Mouse (Mus musculus): ENCODE measurements around the gene Fam227a.

The Fam227a gene

DNA sequence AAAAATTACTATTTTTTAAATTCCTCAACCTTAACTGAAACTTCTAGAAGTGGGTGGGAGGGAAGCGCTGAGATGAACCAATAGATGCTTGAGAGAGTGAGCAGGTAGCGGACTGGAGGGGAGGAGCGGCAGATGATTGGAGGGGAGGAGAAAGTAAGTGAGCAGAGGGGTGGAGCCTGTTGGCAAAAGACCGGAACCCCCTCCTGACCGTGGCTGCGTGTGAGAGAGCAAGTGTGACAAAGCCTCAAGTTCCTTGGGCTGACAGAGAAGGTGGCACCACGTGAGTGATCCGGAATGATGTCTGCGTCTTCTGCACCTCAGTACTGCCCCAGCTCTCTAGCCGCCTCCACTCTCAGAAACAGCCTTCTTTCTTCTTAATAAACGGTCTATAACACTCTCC is 41.6 kb downstream of the Fam227a start:
- DNase-seq (ENCODE audit: inconsistent ontology term): no peak

DNA sequence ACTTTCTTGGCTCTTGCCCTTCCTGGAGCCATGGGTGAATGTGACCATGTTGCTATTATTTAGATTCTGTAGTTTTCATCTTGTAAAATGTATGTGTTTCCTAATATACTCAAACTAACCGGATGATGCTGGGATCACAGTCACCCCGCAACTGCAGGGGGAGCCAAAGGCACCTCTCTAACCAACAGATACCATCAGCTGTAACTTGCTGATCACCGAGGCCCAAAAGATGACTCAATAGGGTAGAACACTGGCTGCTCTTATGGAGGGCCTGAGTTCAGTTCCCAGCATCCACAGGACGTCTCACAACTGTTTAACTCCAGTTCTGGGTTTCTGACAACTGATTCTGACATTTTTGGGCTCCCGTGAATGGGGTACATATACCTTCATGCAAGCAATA is 42.0 kb downstream of the Fam227a start:
- DNase-seq (ENCODE audit: inconsistent ontology term): no peak

DNA sequence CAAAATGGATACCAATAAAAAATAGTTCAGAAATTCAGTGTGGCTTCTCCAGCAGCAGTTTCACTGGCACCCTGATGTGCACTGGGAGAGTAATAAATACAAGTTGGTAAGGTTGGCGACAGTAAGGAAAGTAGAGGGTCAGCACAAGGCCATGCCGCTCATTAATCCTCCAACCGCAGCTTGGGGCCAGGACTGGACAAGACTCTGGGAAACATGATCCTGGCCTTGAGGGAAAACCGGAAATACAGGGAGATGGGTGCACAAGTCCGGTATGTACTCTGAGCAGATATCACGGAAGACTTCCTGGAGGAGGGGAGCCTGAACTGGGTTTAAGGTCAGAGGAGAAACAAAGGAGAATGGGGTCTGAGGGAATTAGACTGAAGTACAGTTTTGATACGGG is 43.3 kb downstream of the Fam227a start:
- no peak for DNase-seq (ENCODE audit: inconsistent ontology term)

DNA sequence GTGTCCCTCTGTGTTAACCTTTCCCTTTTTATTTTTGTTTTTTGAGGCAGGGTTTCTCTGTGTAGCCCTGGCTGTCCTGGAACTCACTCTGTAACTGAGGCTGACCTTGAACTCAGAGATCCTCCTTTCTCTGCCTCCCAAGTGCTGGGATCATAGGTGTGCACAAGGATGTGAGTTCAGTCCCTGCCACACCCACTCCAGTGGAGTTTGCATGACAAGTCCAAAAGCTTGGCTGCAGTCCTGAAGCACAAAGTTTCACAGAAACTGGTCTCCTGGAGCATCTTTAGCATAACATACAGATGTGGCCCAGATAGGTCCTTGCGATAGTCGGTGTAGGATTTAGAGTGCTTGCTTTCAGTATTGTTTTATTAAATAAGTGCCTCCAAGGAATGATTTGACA is 49.5 kb downstream of the Fam227a start:
- no peak for DNase-seq (ENCODE audit: inconsistent ontology term)

DNA sequence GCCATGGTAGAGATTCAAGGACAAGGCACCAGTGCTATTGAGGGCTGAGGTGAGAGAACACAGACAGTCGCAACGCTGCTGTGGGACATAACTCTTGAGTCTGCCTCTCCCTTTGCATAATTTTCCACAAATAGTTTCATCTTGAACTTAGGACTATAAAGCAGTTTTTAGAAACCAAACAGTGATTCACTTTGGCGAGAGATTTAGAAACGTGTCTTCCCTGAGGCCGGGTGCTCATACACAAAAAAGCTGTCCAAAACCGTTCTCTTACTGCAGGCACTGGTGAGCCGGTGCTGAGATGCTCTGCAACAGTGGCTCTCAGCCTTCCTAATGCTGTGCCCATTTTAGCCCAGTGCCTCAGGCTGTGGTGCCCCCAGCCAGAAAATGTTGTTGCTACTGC is 50.5 kb downstream of the Fam227a start:
- DNase-seq (ENCODE audit: inconsistent ontology term): no peak

DNA sequence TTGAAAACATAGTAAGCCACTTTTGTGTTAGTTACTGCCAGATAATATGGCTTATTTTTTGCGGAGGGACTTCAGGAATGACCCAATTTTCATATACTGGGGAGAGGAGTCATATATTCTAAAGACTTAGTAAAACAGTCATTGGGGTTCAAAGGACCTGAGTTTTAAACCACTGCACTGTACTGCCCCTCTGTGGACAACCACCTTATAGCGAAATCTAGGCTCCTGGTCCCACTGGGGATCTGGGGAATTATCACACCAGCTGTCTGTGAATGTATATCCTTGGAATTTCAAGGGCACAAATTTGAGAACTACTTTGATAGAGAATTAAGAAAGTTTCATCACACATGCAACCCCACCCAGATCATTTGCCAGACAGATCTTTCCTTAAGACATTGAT is 51.0 kb downstream of the Fam227a start:
- peak; percentile 1 for DNase-seq (ENCODE audit: inconsistent ontology term)

DNA sequence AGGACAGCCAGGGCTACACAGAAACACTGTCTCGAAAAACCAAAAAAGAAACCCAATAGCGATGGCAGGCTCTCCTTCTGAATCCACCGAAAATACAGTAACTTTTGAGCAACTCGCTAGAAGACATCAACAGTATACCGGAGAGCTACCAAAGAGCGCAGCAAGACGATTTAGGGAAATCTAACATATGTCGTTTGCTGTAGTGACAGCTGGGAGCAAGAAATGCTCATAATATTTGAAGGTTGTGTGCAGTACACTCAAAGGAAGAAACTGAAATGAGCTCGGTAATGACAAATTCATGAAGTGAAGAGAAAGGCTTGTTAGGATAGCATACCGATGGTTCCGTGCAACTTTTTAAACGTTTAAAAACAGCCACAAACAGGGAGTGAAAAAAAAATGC is 52.6 kb downstream of the Fam227a start:
- DNase-seq (ENCODE audit: inconsistent ontology term): no peak

DNA sequence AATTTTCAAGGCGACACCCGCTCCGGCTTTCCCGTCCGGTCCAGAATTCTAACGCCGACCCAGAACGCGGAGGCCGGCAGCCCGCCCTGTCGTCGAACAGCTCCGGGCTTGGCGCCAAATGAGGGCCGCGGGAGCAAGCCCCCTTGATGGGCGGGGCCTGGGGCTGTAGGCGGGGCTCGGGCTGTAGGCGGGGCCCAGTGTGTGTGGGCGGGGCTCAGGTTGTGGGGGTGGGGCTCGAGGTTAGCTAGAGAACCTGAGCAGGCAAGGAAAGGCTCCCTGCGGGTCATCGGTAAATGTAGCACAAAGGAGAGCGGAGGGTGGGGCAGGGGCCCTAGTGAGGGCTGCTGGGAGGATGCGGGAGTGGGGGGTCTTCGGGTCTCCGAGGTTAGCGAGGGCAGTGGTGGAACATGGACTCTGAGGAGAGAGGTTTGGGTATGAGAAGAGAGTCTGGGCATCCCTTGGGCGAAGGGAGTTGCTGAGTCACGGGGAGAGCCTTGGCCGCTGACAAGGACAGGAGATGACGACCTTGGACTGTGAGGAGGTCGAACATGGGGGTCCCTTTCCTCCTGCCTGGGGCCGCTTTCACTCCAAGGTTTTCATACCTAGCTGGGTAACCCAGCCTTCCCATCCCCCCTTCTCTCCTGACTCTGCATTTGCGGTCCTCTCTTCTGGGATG is 53.6 kb downstream of the Fam227a start, which contains the start of gene Dmc1:
Gene Dmc1, minus strand, starts transcription at position 120 of the 676 bp plus-strand sequence.
- peak; percentile 40 for DNase-seq (ENCODE audit: inconsistent ontology term)

DNA sequence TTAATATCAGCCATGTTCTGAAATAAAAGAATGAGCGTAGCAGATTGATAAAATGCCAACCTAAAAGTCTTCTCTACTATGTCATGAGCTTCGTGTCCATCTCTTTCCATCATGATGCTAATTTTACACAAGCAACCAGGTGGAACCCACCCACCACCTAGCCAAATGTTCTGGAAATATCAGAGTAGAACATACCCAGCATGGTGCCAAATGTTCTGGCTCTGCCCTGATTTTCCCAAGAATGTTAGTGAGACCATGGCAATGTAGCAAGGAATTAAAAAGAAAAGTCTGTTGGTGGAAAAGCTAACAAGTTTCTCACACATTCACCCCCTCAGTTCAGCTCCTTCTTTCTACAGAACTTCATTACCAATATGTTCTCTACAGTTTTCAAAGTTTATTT is 58.6 kb downstream of the Fam227a start:
- no peak for DNase-seq (ENCODE audit: inconsistent ontology term)

DNA sequence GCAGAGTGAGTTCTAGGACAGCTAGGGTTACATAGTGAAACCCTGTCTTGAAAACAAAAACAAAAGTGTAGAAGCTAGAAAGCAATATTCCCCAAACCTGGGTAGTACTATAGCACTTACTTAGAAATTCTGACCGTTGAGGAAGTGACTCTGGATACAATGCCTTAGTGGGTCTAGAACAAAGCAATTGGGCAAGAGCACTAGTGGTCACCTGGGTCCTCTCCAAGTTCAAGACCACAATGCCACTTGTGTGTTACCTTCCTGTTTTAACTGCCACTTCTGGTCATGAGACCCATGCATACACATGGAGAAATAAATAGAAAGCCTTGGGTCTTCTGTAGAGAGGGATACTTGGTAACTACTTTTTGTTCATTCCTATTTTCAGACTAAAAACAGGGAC is 60.0 kb downstream of the Fam227a start:
- no peak for DNase-seq (ENCODE audit: inconsistent ontology term)

DNA sequence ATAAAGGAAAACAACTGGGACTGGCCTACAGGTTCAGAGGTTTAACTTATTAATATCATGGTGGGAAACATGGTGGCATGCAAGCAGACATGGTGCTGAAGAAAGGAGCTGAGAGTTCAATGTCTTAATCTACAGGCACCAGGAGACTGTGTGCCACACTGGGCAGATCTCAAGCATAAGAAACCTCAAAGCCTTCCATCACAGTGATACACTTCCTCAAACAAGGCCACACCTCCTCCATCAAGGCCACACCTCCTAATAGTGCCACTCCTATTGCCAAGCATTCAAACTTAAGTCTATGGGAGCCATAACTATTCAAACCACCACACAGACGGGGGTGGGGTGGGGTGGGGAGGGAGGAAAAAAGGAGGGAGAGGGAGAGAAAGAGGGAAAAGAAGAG is 77.2 kb downstream of the Fam227a start:
- DNase-seq (ENCODE audit: inconsistent ontology term): no peak

DNA sequence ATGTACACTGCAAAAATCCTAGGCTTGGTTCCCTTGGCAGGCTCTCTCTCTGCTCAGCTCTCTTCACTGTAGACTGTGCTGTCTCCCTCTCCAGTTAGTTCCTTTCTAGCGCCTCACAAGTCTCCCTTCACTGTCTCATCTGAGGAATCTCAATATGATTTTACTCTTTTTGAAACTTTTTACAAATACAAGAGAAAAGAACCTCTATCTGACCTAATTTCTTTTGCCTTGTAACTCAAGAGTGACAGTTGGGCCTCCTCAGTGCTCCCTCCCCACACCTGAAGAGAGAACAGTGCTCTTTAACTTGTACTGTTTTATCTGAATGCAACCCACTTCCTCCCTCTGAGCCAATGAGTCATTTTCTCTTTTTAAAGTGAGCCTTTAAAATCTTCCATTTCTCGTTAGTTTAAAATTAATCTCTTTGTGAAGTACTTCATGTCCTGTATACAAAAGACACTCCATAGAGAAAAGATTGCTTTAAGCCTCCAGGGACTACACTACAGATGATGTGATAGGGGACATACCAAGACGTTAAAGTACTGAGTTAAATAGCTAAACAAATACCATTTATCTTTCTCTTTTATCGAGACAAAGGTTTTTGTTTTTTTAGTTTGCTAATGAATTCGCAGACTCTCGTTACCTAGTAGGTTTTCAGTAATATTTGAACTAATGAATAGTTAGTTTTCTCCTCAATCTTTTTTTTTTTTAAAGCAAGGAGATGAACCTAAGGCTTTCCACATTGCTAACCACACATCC is 80.9 kb downstream of the Fam227a start:
- DNase-seq (ENCODE audit: inconsistent ontology term): peak; percentile 12

DNA sequence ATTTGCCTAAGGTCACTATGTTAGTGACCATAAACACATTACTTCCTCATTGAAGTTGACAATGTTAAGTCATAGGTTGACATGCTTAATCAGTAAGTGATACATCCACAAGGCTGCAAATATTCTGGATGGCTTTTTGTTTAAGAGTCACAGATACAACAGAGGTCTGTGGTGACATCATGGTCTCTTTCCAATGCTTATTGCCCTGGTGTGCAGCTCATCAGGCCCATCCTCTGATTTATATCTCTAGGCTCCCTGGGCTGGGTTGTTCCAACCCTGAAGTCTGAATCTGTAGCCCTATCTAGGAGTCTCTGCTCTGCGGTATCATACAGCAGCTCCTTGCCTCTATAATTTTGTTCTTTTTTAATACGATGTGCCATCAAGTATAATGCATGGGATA is 81.8 kb downstream of the Fam227a start:
- DNase-seq (ENCODE audit: inconsistent ontology term): no peak

DNA sequence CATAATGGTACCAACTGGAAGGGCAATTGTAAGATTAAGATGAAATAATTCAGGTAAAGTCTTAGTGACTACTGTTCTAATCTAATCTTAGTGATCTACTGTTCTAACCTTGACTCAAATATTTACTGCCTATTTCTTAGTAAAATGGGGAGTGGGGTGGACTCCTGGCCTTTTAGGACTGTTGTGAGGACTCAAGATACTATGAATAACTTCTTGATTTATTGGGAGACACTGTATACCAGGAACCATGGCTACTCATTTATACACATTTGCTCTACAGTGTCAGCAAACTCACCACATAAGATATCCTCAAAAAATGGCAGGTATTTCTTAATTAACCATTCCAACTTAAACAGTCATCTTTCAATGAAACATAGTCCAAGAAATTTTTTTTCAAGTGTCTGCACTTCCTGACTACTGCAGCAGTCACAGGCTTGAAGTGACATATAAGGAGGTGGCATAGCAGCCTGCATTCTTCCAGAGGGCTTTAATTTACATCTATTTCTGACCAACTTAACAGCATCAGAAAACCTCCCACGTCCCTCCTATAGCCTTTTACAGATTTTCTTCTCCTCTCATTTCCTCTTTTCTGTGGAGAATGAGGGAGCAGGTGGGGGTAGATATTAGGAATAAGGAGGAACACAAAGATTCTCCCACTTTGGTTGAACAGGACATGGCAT is 83.1 kb downstream of the Fam227a start:
- no peak for DNase-seq (ENCODE audit: inconsistent ontology term)

DNA sequence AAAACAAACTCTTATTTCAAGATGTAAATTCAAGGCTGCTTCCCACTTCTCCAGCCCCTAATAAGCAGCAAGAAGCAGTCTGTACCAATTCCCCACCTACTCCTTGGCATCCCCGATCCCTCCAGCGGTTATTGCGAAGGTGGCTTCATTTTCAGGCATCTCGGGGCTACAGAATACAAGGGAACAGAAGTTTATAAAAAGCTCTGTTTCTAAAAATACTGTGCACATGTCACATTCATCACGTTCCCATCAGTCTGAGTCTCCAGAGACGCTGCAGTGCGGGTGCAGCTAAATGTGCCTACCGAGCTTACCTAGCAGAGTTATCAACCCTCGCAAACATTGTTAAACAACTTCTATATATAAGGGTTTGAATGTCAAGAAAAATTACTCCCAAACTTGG is 96.3 kb downstream of the Fam227a start:
- no peak for DNase-seq (ENCODE audit: inconsistent ontology term)

DNA sequence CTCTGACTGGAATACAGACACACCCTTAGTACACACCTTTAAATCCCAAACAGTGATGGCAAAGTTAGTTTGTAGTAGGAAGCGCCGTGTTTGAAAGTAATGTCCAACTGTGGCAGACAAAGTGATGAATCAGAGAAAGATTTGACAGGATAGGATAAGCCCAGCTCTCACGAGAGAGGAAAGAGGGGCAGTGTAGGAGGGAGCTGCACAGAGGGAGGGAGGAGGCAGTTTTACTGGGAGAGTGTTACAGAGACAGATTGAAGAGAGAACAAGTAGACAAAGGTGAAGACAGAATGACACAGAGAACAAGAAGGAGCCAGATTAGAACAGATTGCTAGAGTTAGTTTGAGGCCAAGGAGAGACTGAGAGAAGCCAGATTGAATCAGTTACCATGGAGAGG is 99.1 kb downstream of the Fam227a start:
- no peak for DNase-seq (ENCODE audit: inconsistent ontology term)

All from Muller cell, postnatal 12 days (primary cell).